Mouse (Mus musculus) gastrocnemius, postnatal 14 days (tissue): ENCODE measurements at regions not wholly inside any gene's neighbourhood (a gene's known extent, or its start where the extent isn't known, plus 50 kb on each side); places are given as distances from the start of the nearest gene placed in this dataset.

Experiments used
- DNase-seq: peaks from one replicate; pipeline ENCODE4 v3.0.0; 2021; ENCODE audit warnings: mixed read lengths
- intact Hi-C: fragments of 180-260 bp; cut with DNase I; formaldehyde crosslinking; loops from one replicate; pipeline ENCODE4 v1.15.1; 2025; ENCODE audit warnings: low total_unique reads

GRCm38 (mm10) chr9:50395543-50395942 is 50.8 kb upstream of the Rpl10-ps3 start:
- DNase-seq, result no peak
- intact Hi-C loops, result no loop called here

- no peak for DNase-seq
- intact Hi-C loops, result no loop called here
Measured at GRCm38 (mm10) chr9:50396051-50396450, 51.3 kb upstream of the Rpl10-ps3 start.

- intact Hi-C loops, result no loop called here
- DNase-seq, result no peak
Measured at GRCm38 (mm10) chr9:50408396-50408795, 63.6 kb upstream of the Rpl10-ps3 start.

GRCm38 (mm10) chr9:50408845-50409244 is 64.1 kb upstream of the Rpl10-ps3 start:
- intact Hi-C loops, result no loop called here
- no peak for DNase-seq

GRCm38 (mm10) chr9:50412986-50413385 is 68.2 kb upstream of the Rpl10-ps3 start:
- no peak for DNase-seq
- intact Hi-C loops, result no loop called here

- intact Hi-C loops, result no loop called here
- no peak for DNase-seq
Measured at GRCm38 (mm10) chr9:50413514-50414335, 69.0 kb upstream of the Rpl10-ps3 start.

- intact Hi-C loops, result no loop called here
- DNase-seq, result no peak
Measured at GRCm38 (mm10) chr9:50414796-50415340, 70.1 kb upstream of the Rpl10-ps3 start.

GRCm38 (mm10) chr9:50416677-50417076 is 71.9 kb upstream of the Rpl10-ps3 start:
- intact Hi-C loops, result no loop called here
- DNase-seq, result no peak

- DNase-seq, result no peak
Measured at GRCm38 (mm10) chr9:50421061-50421460, 73.3 kb upstream of the Plet1 start.

GRCm38 (mm10) chr9:50421572-50422285 is 72.6 kb upstream of the Plet1 start:
- no peak for DNase-seq
- intact Hi-C loops, result no loop called here

More at GRCm38 (mm10) chr9:50421061-50421460, 73.3 kb upstream of the Plet1 start:
- intact Hi-C loops, result no loop called here

- DNase-seq, result no peak
- intact Hi-C loops, result no loop called here
Measured at GRCm38 (mm10) chr9:50425866-50426495, 68.3 kb upstream of the Plet1 start.

- DNase-seq, result no peak
- intact Hi-C loops, result no loop called here
Measured at GRCm38 (mm10) chr9:50430147-50430546, 64.2 kb upstream of the Plet1 start.

GRCm38 (mm10) chr9:50433525-50433924 is 60.8 kb upstream of the Plet1 start:
- DNase-seq, result no peak
- intact Hi-C loops, result no loop called here

GRCm38 (mm10) chr9:50433978-50434377 is 60.3 kb upstream of the Plet1 start:
- intact Hi-C loops, result no loop called here
- no peak for DNase-seq

GRCm38 (mm10) chr9:50437830-50438722 is 56.2 kb upstream of the Plet1 start:
- peak; percentile 79 for DNase-seq
- intact Hi-C loops, result loop anchor here (5.0 kb wide), 2 partner anchors 106 to 946 kb away; no protein-coding TSS in a partner anchor

GRCm38 (mm10) chr9:50438738-50439137 is 55.6 kb upstream of the Plet1 start:
- DNase-seq, result no peak
- intact Hi-C loops, result loop anchor here (5.0 kb wide), 2 partner anchors 106 to 946 kb away; no protein-coding TSS in a partner anchor

- DNase-seq, result no peak
- intact Hi-C loops, result no loop called here
Measured at GRCm38 (mm10) chr9:50440222-50440621, 54.1 kb upstream of the Plet1 start.

GRCm38 (mm10) chr9:50440689-50441088 is 53.6 kb upstream of the Plet1 start:
- DNase-seq, result peak; percentile 54
- intact Hi-C loops, result no loop called here
